Mouse (Mus musculus): Measurements from ENCODE around the gene Capn1. TPM values are rescaled to one million over a fixed set of nuclear protein-coding genes. Genes with fewer than 3 reads are reported as not detected.

The Capn1 gene
- polyA plus RNA-seq (2014; fragmentation: Nextera tagmentation; extraction: Ambion mirVana) = 5.4 and 6.5 TPM in 2 replicates

DNA sequence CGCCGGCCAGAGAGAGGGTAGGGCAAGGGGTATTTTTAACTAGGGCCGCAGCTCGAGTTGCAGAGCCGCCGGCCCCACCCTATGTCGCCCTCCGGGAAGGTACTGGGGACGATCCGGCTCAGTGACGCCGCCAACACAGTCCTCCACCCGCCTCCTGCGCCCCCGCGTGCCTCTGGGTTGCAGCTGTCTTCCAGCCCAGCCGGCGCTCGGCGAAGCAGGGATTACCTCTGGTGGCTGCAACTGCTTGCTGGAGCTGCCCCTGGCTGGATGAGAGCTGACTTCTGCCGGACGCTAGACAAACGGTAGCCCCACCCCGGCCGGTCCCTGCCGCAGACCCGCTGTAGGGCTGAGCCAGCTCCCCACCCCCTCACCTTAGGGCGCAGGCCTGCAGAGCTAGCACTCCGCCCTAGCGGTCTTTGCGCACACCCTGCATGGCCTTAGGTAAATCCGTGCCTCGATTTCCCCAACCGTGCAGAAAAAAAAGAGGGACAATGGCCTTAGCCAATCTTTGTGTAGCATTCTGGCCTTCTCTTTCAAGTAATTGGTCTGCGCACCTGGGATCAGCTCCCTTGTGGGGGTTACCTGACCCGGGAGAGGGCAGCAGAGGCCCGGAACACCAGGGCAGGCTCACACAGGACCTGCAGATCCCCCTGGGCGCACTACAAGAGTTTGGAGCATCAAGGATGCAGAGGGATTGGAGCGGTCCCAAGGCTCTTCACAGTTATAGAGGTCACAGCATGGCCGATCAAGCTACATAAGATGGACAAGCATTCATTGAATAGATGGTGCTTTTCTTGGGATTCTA, at the start of gene Capn1:
Capn1 (minus strand) TSS at position 387 of the 805 bp plus-strand sequence.
- 3% methylated on average over 34 of the region's 40 CpGs for WGBS
- Histone ChIP-seq H3K9ac (peak within 1 kb of the TSS; percentile 64), H3K4me3 (replicated peaks; ENCODE audit: low read length) (peak within 1 kb of the TSS; percentile 41), H3K9me3 (ENCODE audit: control insufficient read depth, low read length) (no peaks in the 10 kb centered on the region), H3K27me3 (ENCODE audit: control insufficient read depth, insufficient read depth, low read length) (peaks cover 18% of the 10 kb centered on the region), H3K4me2 (replicated peaks) (peak within 1 kb of the TSS; percentile 70), H3K36me3 (replicated peaks; ENCODE audit: control insufficient read depth, insufficient read depth) (no peaks in the 10 kb centered on the region), H3K27ac (no peak within 1 kb of the TSS; the same call in 1 of the 2 replicates), H3K4me1 (replicated peaks; ENCODE audit: control insufficient read depth, insufficient read depth, low read length) (0 out of 2 replicates have a peak, but pooled peaks cover 12% of the 10 kb centered on the region)
- peak; percentile 75; the same call in 1 of the 2 replicates for ATAC-seq (ENCODE audit: low FRiP score)
- peak; percentile 64 for DNase-seq (ENCODE audit: low spot score)

DNA sequence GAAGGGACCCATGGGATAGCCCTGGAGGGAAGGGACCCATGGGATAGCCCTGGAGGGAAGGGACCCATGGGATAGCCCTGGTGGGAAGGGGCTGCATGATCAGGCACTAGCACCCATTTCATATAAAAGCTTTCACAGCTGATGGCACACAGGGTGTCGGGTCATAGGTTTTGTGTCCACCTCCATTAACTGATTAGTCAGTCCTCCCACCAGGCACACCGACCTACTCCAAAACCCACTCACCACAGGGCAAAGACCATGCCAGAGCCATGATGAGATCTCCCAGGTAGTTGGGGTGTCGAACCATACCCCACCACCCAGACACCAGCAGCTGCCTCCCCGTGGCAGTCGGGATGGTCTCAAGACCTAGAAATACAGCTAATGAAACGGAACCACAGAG, 47.4 kb upstream of the Capn1 start:
- Histone ChIP-seq H3K4me1 (replicated peaks; ENCODE audit: control insufficient read depth, insufficient read depth, low read length) (peaks cover 40% of the 10 kb centered on the region), H3K27me3 (ENCODE audit: control insufficient read depth, insufficient read depth, low read length) (no peaks in the 10 kb centered on the region), H3K9me3 (ENCODE audit: control insufficient read depth, low read length) (no peaks in the 10 kb centered on the region), H3K36me3 (replicated peaks; ENCODE audit: control insufficient read depth, insufficient read depth) (peaks cover 15% of the 10 kb centered on the region), H3K27ac (no peak overlapping the region), H3K4me2 (replicated peaks) (peak overlapping the region; percentile 100; the same call in 1 of the 2 replicates), H3K4me3 (replicated peaks; ENCODE audit: low read length) (no peak overlapping the region), H3K9ac (no peak overlapping the region)
- DNase-seq (ENCODE audit: low spot score) (no peak), ATAC-seq (ENCODE audit: low FRiP score) (no peak)
- 91% methylated on average over 6 of the region's 6 CpGs for WGBS

DNA sequence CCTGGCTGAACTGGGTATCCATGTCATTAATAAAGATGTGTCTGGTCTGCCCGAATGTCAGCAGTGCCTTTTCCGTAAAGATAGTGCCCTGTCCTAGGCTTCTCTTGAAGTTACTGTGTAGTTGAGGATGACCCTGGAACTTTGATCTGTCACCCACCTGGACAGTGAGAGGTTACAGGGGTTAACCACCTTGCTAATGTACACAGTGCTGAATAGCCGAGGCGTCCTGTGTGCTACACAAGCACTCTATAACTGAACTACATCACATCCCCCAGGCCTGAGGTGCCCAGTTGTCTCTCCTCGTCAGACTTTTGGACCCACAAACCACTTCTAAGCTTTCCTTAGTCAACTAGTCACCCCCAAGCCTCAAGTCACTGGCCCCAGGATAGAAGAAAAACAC, 46.7 kb upstream of the Capn1 start:
- Histone ChIP-seq H3K9ac (peak overlapping the region; percentile 94), H3K27ac (0 out of 2 replicates have a peak overlapping the region, but pooled peaks have one; percentile 92), H3K36me3 (replicated peaks; ENCODE audit: control insufficient read depth, insufficient read depth) (peaks cover 15% of the 10 kb centered on the region), H3K4me2 (replicated peaks) (peak overlapping the region; percentile 100), H3K4me1 (replicated peaks; ENCODE audit: control insufficient read depth, insufficient read depth, low read length) (peaks cover 36% of the 10 kb centered on the region), H3K9me3 (ENCODE audit: control insufficient read depth, low read length) (no peaks in the 10 kb centered on the region), H3K27me3 (ENCODE audit: control insufficient read depth, insufficient read depth, low read length) (no peaks in the 10 kb centered on the region), H3K4me3 (replicated peaks; ENCODE audit: low read length) (peak overlapping the region; percentile 90)
- ATAC-seq (ENCODE audit: low FRiP score) = no peak
- 71% methylated on average over 5 of the region's 5 CpGs for WGBS
- no peak for DNase-seq (ENCODE audit: low spot score)

DNA sequence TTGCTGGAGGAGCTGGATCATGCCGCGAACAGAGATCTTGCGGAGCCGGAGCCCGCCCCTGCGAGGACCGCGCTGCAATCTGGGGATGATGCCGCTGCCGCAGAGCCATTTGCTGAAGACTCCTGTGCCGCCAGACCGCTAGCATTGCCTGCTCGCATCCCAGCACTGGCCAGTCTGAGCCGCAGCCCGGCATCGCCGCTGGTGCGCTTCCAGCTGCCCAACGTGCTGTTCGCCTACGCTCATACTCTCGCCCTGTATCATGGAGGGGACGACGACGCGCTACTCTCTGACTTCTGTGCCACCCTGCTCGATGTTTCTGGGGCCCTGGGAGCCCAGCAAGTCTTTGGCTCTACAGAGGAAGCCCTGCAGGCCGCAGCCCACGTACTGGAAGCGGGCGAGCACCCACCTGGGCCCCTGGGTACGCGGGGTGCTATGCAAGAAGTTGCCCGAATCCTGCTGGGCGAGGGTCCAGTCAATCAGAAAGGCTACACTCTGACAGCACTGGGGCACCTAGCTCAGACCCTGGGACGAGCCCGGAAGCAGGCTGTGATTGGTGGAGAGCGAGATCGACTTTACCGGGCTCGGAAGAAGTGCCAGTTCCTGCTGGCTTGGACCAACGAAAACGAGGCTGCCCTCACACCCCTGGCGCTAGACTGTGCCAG, 46.1 kb upstream of the Capn1 start:
- DNase-seq (ENCODE audit: low spot score) = no peak
- Histone ChIP-seq H3K36me3 (replicated peaks; ENCODE audit: control insufficient read depth, insufficient read depth) (peaks cover 15% of the 10 kb centered on the region), H3K4me3 (replicated peaks; ENCODE audit: low read length) (peak overlapping the region; percentile 90), H3K9me3 (ENCODE audit: control insufficient read depth, low read length) (no peaks in the 10 kb centered on the region), H3K27ac (peak overlapping the region; percentile 92), H3K4me1 (replicated peaks; ENCODE audit: control insufficient read depth, insufficient read depth, low read length) (peaks cover 39% of the 10 kb centered on the region), H3K27me3 (ENCODE audit: control insufficient read depth, insufficient read depth, low read length) (no peaks in the 10 kb centered on the region), H3K9ac (peak overlapping the region; percentile 94), H3K4me2 (replicated peaks) (peak overlapping the region; percentile 100)
- ATAC-seq (ENCODE audit: low FRiP score) = no peak
- 1% methylated on average over 44 of the region's 44 CpGs for WGBS

DNA sequence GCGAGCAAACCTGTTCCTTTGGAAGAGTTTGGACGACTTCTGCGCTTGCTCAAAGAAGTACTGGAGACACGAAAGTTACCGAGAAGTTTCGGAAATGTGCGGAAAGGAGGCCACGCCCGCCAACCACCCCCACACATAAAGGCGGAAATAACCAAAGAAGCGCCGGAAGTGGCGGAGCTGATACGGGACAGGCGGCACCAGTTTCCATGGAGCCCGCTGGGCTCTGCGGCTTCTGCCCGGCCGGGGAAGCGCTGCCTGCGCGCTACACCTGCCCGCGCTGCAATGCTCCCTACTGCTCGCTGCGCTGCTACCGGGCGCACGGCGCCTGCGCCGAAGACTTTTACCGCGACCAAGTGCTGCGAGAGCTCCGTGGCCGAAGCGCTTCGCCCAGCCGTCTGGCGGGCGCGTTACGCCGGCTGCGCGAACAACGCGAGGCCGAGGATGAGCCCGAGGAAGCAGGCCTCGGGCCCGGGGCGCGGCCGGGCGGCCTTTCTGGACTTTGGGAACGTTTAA, 45.4 kb upstream of the Capn1 start, which contains the start of gene Znhit2:
Znhit2 (plus strand) TSS at position 172 of the 513 bp plus-strand sequence.
- H3K9me3 ChIP-seq (ENCODE audit: control insufficient read depth, low read length) = no peaks in the 10 kb centered on the region
- peak within 1 kb of the TSS; percentile 100 for H3K4me2 ChIP-seq (replicated peaks)
- peak within 1 kb of the TSS; percentile 94 for H3K9ac ChIP-seq
- H3K4me3 ChIP-seq (replicated peaks; ENCODE audit: low read length) = peak within 1 kb of the TSS; percentile 90
- H3K36me3 ChIP-seq (replicated peaks; ENCODE audit: control insufficient read depth, insufficient read depth) = peaks cover 15% of the 10 kb centered on the region
- H3K27ac ChIP-seq = peak within 1 kb of the TSS; percentile 92
- WGBS = under 1% methylated on average over 58 of the region's 58 CpGs
- no peaks in the 10 kb centered on the region for H3K27me3 ChIP-seq (ENCODE audit: control insufficient read depth, insufficient read depth, low read length)
- ATAC-seq (ENCODE audit: low FRiP score) (peak; percentile 64), DNase-seq (ENCODE audit: low spot score) (peak; percentile 94)
- H3K4me1 ChIP-seq (replicated peaks; ENCODE audit: control insufficient read depth, insufficient read depth, low read length) = peaks cover 39% of the 10 kb centered on the region

DNA sequence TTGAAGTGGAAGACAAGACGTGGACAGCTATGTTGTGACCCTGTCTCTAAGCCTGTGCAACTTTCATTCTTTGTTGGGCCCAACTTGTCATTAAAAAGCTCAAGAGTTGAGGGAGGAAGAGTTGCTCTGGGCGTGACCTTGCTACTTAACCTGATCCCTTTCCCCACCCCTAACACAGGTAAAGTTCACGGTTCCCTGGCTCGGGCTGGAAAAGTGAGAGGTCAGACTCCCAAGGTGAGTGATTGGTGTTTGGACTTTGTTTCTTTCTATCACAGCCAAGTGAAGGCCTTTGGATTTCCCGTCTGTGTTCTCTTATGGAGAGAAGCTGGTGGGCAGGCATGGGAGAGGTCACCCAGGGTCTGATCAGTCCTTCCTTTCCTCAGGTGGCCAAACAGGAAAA, 43.3 kb upstream of the Capn1 start:
- H3K9me3 ChIP-seq (ENCODE audit: control insufficient read depth, low read length) = no peaks in the 10 kb centered on the region
- H3K9ac ChIP-seq = peak overlapping the region; percentile 85
- peaks cover 34% of the 10 kb centered on the region for H3K36me3 ChIP-seq (replicated peaks; ENCODE audit: control insufficient read depth, insufficient read depth)
- ATAC-seq (ENCODE audit: low FRiP score) = no peak
- DNase-seq (ENCODE audit: low spot score) = no peak
- H3K27ac ChIP-seq = no peak overlapping the region
- peak overlapping the region; percentile 52 for H3K4me3 ChIP-seq (replicated peaks; ENCODE audit: low read length)
- peak overlapping the region; percentile 85 for H3K4me2 ChIP-seq (replicated peaks)
- peaks cover 38% of the 10 kb centered on the region for H3K4me1 ChIP-seq (replicated peaks; ENCODE audit: control insufficient read depth, insufficient read depth, low read length)
- no peaks in the 10 kb centered on the region for H3K27me3 ChIP-seq (ENCODE audit: control insufficient read depth, insufficient read depth, low read length)
- WGBS = 89% methylated on average over 5 of the region's 5 CpGs

DNA sequence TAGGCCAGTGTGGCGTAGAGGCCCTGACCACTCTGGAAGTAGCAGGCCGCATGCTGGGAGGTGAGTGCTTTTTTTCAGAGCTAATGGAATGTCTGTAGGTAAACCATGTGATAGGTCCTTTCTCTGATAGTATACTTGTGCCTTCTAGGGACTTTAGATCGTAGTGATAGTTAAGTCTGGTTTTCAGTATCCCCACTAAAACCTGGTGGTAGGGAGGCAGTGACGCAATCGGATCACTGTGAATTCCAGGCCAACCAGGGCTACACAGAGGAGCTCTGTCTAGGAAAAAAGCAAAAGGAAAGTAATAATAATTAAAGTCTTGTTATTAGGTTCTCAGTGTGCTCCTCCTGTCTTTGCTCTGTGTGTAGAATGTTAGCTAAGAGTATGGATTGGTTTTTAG, 42.8 kb upstream of the Capn1 start:
- Histone ChIP-seq H3K27me3 (ENCODE audit: control insufficient read depth, insufficient read depth, low read length) (no peaks in the 10 kb centered on the region), H3K4me3 (replicated peaks; ENCODE audit: low read length) (peak overlapping the region; percentile 52), H3K4me2 (replicated peaks) (peak overlapping the region; percentile 85), H3K9me3 (ENCODE audit: control insufficient read depth, low read length) (no peaks in the 10 kb centered on the region), H3K36me3 (replicated peaks; ENCODE audit: control insufficient read depth, insufficient read depth) (peaks cover 38% of the 10 kb centered on the region), H3K27ac (peak overlapping the region; percentile 78), H3K9ac (peak overlapping the region; percentile 85), H3K4me1 (replicated peaks; ENCODE audit: control insufficient read depth, insufficient read depth, low read length) (peaks cover 38% of the 10 kb centered on the region)
- DNase-seq (ENCODE audit: low spot score) (no peak), ATAC-seq (ENCODE audit: low FRiP score) (no peak)
- 35% methylated on average over 5 of the region's 5 CpGs for WGBS

DNA sequence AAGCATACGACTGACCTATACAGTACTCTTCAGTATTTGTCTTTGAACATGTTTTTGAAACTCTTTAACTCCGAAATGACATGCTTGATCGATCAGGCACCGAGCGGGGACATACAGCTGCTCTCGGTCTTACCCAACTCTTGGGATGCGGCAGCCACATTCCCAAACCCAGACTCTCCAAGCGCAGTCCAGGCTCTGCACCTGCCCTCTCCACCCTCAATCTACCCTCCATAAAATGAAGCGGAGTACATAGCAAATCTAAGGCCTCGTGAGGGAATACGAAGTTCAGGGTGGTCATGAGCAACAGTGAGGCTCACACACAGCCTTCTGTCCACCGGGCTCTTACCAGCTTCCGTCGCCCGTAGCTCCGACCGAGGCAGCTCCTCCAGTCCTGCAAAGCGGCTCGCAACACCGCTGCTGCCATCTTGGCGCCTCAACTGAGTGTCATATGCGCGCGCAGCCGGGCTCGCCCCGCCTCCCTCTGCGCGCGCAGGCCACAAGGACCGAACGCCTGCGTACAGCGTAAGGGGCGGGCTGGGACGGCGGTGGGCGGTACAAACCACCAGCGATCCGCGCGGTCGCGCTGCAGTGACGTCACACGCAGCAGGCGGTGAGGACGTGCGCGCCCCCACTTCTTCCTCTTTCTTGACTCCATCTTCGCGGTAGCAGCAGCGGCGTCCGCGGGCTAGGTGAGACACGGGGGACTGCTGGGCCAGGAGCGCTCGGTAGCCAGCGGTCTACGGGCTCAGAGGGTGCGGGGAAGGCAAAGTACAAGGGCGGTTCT, 41.8 kb upstream of the Capn1 start, which contains the start of the genes Mrpl49 and Fau:
Mrpl49 (minus strand) TSS at position 473 of the 784 bp plus-strand sequence.
Fau (plus strand) TSS at position 532 of the 784 bp plus-strand sequence.
- Histone ChIP-seq H3K4me1 (replicated peaks; ENCODE audit: control insufficient read depth, insufficient read depth, low read length) (peaks cover 31% of the 10 kb centered on the region), H3K36me3 (replicated peaks; ENCODE audit: control insufficient read depth, insufficient read depth) (peaks cover 48% of the 10 kb centered on the region), H3K9me3 (ENCODE audit: control insufficient read depth, low read length) (no peaks in the 10 kb centered on the region), H3K4me2 (replicated peaks) (peak within 1 kb of the TSS; percentile 85), H3K9ac (peak within 1 kb of the TSS; percentile 85), H3K27me3 (ENCODE audit: control insufficient read depth, insufficient read depth, low read length) (no peaks in the 10 kb centered on the region), H3K4me3 (replicated peaks; ENCODE audit: low read length) (peak within 1 kb of the TSS; percentile 52), H3K27ac (peak within 1 kb of the TSS; percentile 78)
- WGBS = under 1% methylated on average over 60 of the region's 63 CpGs
- DNase-seq (ENCODE audit: low spot score) (peak; percentile 100), ATAC-seq (ENCODE audit: low FRiP score) (peak; percentile 87)

All from hindbrain, embryonic 14.5 days (tissue).